Mouse (Mus musculus) CH12.LX (cell line): ENCODE measurements at regions not wholly inside any gene's neighbourhood (a gene's known extent, or its start where the extent isn't known, plus 50 kb on each side); places are given as distances from the start of the nearest gene placed in this dataset.
A peak's percentile ranks its signal among the peaks of the same experiment; 100 is the strongest.

ENCODE experiments used
- DNase-seq: peaks from one replicate; pipeline ENCODE4 v3.0.0-alpha.2; 2013; ENCODE audit errors: extremely low read depth
- H3K27ac ChIP-seq: 2 replicates; pipeline ENCODE4 v1.5.1; 2012; ENCODE audit warnings: low read depth, mild to moderate bottlenecking, control low read depth, moderate library complexity; ENCODE audit not compliant: insufficient read depth
- H3K27me3 ChIP-seq: replicated peaks from 2 replicates; pipeline ENCODE3; 2012; ENCODE audit warnings: inconsistent platforms
- H3K36me3 ChIP-seq, 2 experiments: replicated peaks in 1 of 2; 2 replicates each; pipeline versions ENCODE3 to v1.6.1; 2012; ENCODE audit warnings: inconsistent platforms in 1 of 2, low read length in 1 of 2, mild to moderate bottlenecking in 1 of 2, mixed read lengths in 1 of 2, moderate library complexity in 1 of 2; ENCODE audit not compliant: control insufficient read depth in 1 of 2, insufficient read depth in 1 of 2
- H3K4me1 ChIP-seq, 2 experiments: 2 replicates each; pipeline ENCODE4 v1.6.1; 2012; ENCODE audit warnings: inconsistent platforms in 1 of 2, moderate library complexity in 1 of 2; ENCODE audit not compliant: insufficient read depth in 2 of 2, control insufficient read depth in 1 of 2
- H3K4me2 ChIP-seq: 2 replicates; pipeline ENCODE4 v1.6.1; 2012; ENCODE audit warnings: low read depth, mild to moderate bottlenecking, control low read depth; ENCODE audit not compliant: poor library complexity, insufficient read depth, severe bottlenecking
- H3K4me3 ChIP-seq, 3 experiments: fragments of 150-350 bp in 1 of 3; sonication (generic) in 1 of 3; replicated peaks in 1 of 3; 2 replicates each; pipeline versions ENCODE3 to v1.5.1; 2011 to 2012; ENCODE audit warnings: low read depth in 2 of 3, low read length in 2 of 3, mild to moderate bottlenecking in 2 of 3, moderate library complexity in 2 of 3, control low read depth in 1 of 3, improper control_type of control experiment in 1 of 3, inconsistent platforms in 1 of 3, mixed read lengths in 1 of 3; ENCODE audit not compliant: poor library complexity in 1 of 3
- H3K79me2 ChIP-seq: replicated peaks from 2 replicates; pipeline ENCODE4 v1.6.1; 2012; ENCODE audit warnings: mild to moderate bottlenecking, moderate library complexity; ENCODE audit not compliant: control insufficient read depth, poor library complexity, insufficient read depth, severe bottlenecking; ENCODE audit errors: extremely low read depth
- H3K9ac ChIP-seq: 2 replicates; pipeline ENCODE4 v1.6.1; 2012; ENCODE audit warnings: low read depth, mild to moderate bottlenecking, control low read depth, moderate library complexity; ENCODE audit not compliant: insufficient read depth
- H3K9me3 ChIP-seq: replicated peaks from 2 replicates; pipeline ENCODE3; 2012; ENCODE audit warnings: low read length, inconsistent platforms, mixed read lengths
- BHLHE40 ChIP-seq: IDR thresholded peaks from 2 replicates; pipeline ENCODE4 v1.6.1; 2011; ENCODE audit warnings: mild to moderate bottlenecking, low read depth, low read length, improper control_type of control experiment
- CTCF ChIP-seq, 2 experiments: IDR thresholded peaks in 1 of 2; conservative IDR thresholded peaks in 1 of 2; 2 replicates each; pipeline ENCODE4 v1.5.1; 2011 to 2012; ENCODE audit warnings: low read depth in 2 of 2, low read length in 2 of 2, improper control_type of control experiment in 1 of 2, inconsistent platforms in 1 of 2, mild to moderate bottlenecking in 1 of 2, moderate library complexity in 1 of 2
- ELF1 ChIP-seq: IDR thresholded peaks from 2 replicates; pipeline ENCODE4 v1.6.1; 2014; ENCODE audit warnings: low read depth, mild to moderate bottlenecking, inconsistent platforms, low read length, improper control_type of control experiment
- EP300 ChIP-seq: IDR thresholded peaks from 2 replicates; pipeline ENCODE4 v1.6.1; 2011; ENCODE audit warnings: low read length, improper control_type of control experiment
- ETS1 ChIP-seq: conservative IDR thresholded peaks from 2 replicates; pipeline ENCODE4 v1.6.1; 2012; ENCODE audit warnings: low read depth, mild to moderate bottlenecking, inconsistent platforms, low read length, improper control_type of control experiment, moderate library complexity
- GABPA ChIP-seq: IDR thresholded peaks from 2 replicates; pipeline ENCODE4 v1.6.1; 2012; ENCODE audit warnings: low read depth, low read length, improper control_type of control experiment, inconsistent platforms; ENCODE audit not compliant: insufficient replicate concordance
- IRF4 ChIP-seq: IDR thresholded peaks from 2 replicates; pipeline ENCODE4 v1.6.1; 2014; ENCODE audit warnings: low read depth, mild to moderate bottlenecking, inconsistent platforms, low read length, improper control_type of control experiment
- JUN ChIP-seq: IDR thresholded peaks from 2 replicates; pipeline ENCODE4 v1.6.1; 2011; ENCODE audit warnings: low read depth, mild to moderate bottlenecking, low read length, improper control_type of control experiment, moderate library complexity; ENCODE audit not compliant: insufficient read depth
- JUND ChIP-seq: conservative IDR thresholded peaks from 2 replicates; pipeline ENCODE4 v1.6.1; 2011; ENCODE audit warnings: low read depth, low read length, improper control_type of control experiment
- MAFK ChIP-seq: IDR thresholded peaks from 2 replicates; pipeline ENCODE4 v1.6.1; 2011; ENCODE audit warnings: low read length, improper control_type of control experiment; ENCODE audit not compliant: insufficient replicate concordance
- MAX ChIP-seq: IDR thresholded peaks from 2 replicates; pipeline ENCODE4 v1.6.1; 2011; ENCODE audit warnings: low read length, improper control_type of control experiment
- MAZ ChIP-seq: IDR thresholded peaks from 2 replicates; pipeline ENCODE4 v1.6.1; 2012; ENCODE audit warnings: low read depth, mild to moderate bottlenecking, inconsistent platforms, low read length, improper control_type of control experiment, moderate library complexity
- MEF2A ChIP-seq: IDR thresholded peaks from 2 replicates; pipeline ENCODE4 v1.6.1; 2014; ENCODE audit warnings: low read depth, mild to moderate bottlenecking, inconsistent platforms, low read length, improper control_type of control experiment, borderline replicate concordance
- MXI1 ChIP-seq: IDR thresholded peaks from 2 replicates; pipeline ENCODE4 v1.6.1; 2011; ENCODE audit warnings: mild to moderate bottlenecking, low read depth, low read length, improper control_type of control experiment
- PAX5 ChIP-seq: IDR thresholded peaks from 2 replicates; pipeline ENCODE4 v1.6.1; 2012; ENCODE audit warnings: low read length, inconsistent platforms, mixed read lengths
- POLR2AphosphoS2 ChIP-seq: IDR thresholded peaks from 2 replicates; pipeline ENCODE4 v1.6.1; 2011; ENCODE audit warnings: low read depth, low read length, improper control_type of control experiment
- RAD21 ChIP-seq: IDR thresholded peaks from 2 replicates; pipeline ENCODE4 v1.6.1; 2011; ENCODE audit warnings: low read depth, mild to moderate bottlenecking, low read length, improper control_type of control experiment, moderate library complexity
- RCOR1 ChIP-seq: conservative IDR thresholded peaks from 2 replicates; pipeline ENCODE4 v1.6.1; 2012; ENCODE audit warnings: low read depth, mild to moderate bottlenecking, inconsistent platforms, low read length, improper control_type of control experiment
- SIN3A ChIP-seq: IDR thresholded peaks from 2 replicates; pipeline ENCODE4 v1.6.1; 2012; ENCODE audit warnings: low read length, improper control_type of control experiment, inconsistent platforms
- SMC3 ChIP-seq: IDR thresholded peaks from 2 replicates; pipeline ENCODE4 v1.6.1; 2011; ENCODE audit warnings: low read depth, low read length, improper control_type of control experiment
- TCF12 ChIP-seq: IDR thresholded peaks from 2 replicates; pipeline ENCODE4 v1.6.1; 2014; ENCODE audit warnings: low read depth, mild to moderate bottlenecking, inconsistent platforms, low read length, improper control_type of control experiment
- USF1 ChIP-seq: IDR thresholded peaks from 2 replicates; pipeline ENCODE4 v1.6.1; 2014; ENCODE audit warnings: low read depth, mild to moderate bottlenecking, inconsistent platforms, low read length, improper control_type of control experiment
- USF2 ChIP-seq: conservative IDR thresholded peaks from 2 replicates; pipeline ENCODE4 v1.6.1; 2011; ENCODE audit warnings: low read depth, low read length, improper control_type of control experiment
- ZC3H11A ChIP-seq: IDR thresholded peaks from 2 replicates; pipeline ENCODE4 v1.6.1; 2012; ENCODE audit warnings: low read depth, mild to moderate bottlenecking, inconsistent platforms, low read length, improper control_type of control experiment
- ZKSCAN1 ChIP-seq: IDR thresholded peaks from 2 replicates; pipeline ENCODE4 v1.6.1; 2012; ENCODE audit warnings: low read depth, inconsistent platforms, low read length, improper control_type of control experiment, borderline replicate concordance
- ZNF384 ChIP-seq: IDR thresholded peaks from 2 replicates; pipeline ENCODE4 v1.6.1; 2012; ENCODE audit warnings: low read depth, low read length, improper control_type of control experiment, inconsistent platforms
- dilution Hi-C: fragments of 300-500 bp; cut with MboI; formaldehyde crosslinking; loops from 2 replicates; pipeline ENCODE4 v1.14.3; 2020; ENCODE audit warnings: low sequenced_read_pairs; ENCODE audit not compliant: extremely low pct_unique_long_range_greater_than_20kb, extremely low pct_ligation_motif_present
- in situ Hi-C: fragments of 300-500 bp; cut with MboI; formaldehyde crosslinking; loops from 3 replicates; pipeline ENCODE4 v1.14.3; 2019; ENCODE audit warnings: low sequenced_read_pairs, low pct_ligation_motif_present, low pct_unique_long_range_greater_than_20kb, mixed read lengths

GRCm38 (mm10) chr3:11094804-11095203, 759.3 kb upstream of the Gm38303 start:
- no peaks in the 10 kb centered on the region for H3K36me3 ChIP-seq
- 0 out of 2 replicates have a peak, but pooled peaks have one; percentile 19 for TF ChIP-seq ELF1
- peak; percentile 88 for TF ChIP-seq EP300
- TF ChIP-seq JUN, result peak; percentile 40; the same call in 1 of the 2 replicates
- TF ChIP-seq SIN3A, result no peak
- peak; percentile 38; the same call in 1 of the 2 replicates for TF ChIP-seq MEF2A
- peak; percentile 70 for TF ChIP-seq IRF4
- H3K4me3 ChIP-seq, result no peak overlapping the region
- in situ Hi-C loops, result no loop called here
- no peaks in the 10 kb centered on the region for H3K79me2 ChIP-seq
- H3K9me3 ChIP-seq, result peaks cover 22% of the 10 kb centered on the region
- DNase-seq, result no peak
- dilution Hi-C loops, result no loop called here
- no peak overlapping the region for H3K27ac ChIP-seq
- H3K4me1 ChIP-seq, result no peaks in the 10 kb centered on the region
- no peak overlapping the region for H3K4me2 ChIP-seq
- H3K27me3 ChIP-seq, result no peaks in the 10 kb centered on the region
- no peak overlapping the region for H3K9ac ChIP-seq

GRCm38 (mm10) chr3:11094138-11094537, 758.7 kb upstream of the Gm38303 start:
- Histone ChIP-seq H3K27ac (no peak overlapping the region), H3K4me2 (no peak overlapping the region), H3K9ac (no peak overlapping the region), H3K36me3 (no peaks in the 10 kb centered on the region), H3K4me3 (no peak overlapping the region), H3K9me3 (peaks cover 23% of the 10 kb centered on the region), H3K27me3 (no peaks in the 10 kb centered on the region), H3K79me2 (no peaks in the 10 kb centered on the region), H3K4me1 (no peaks in the 10 kb centered on the region)
- no peak for DNase-seq
- in situ Hi-C loops, result no loop called here
- no peak for TF ChIP-seq ZC3H11A
- TF ChIP-seq USF2, result no peak
- no peak for TF ChIP-seq TCF12
- no peak for TF ChIP-seq MAFK
- TF ChIP-seq ETS1, result no peak
- no peak for TF ChIP-seq SIN3A
- TF ChIP-seq ZKSCAN1, result no peak
- no peak for TF ChIP-seq BHLHE40
- TF ChIP-seq CTCF (conservative IDR thresholded peaks at IDR 0.05 in 1 of 2, IDR thresholded peaks at IDR 0.05 in 1 of 2; ENCODE audit: low read depth in 2 of 2, low read length in 2 of 2), result peak in 1 of 2 experiments; percentile 56; a peak in 2 of 4 replicates
- TF ChIP-seq ZNF384, result no peak
- TF ChIP-seq SMC3, result peak; percentile 53
- TF ChIP-seq IRF4, result no peak
- no peak for TF ChIP-seq ELF1
- peak; percentile 66 for TF ChIP-seq RAD21
- TF ChIP-seq GABPA, result no peak
- TF ChIP-seq PAX5, result no peak
- no peak for TF ChIP-seq JUN
- no peak for TF ChIP-seq POLR2AphosphoS2
- no peak for TF ChIP-seq MXI1
- TF ChIP-seq RCOR1, result no peak
- no peak for TF ChIP-seq EP300
- TF ChIP-seq MEF2A, result no peak
- no peak for TF ChIP-seq MAX
- TF ChIP-seq USF1, result no peak
- TF ChIP-seq JUND, result no peak
- TF ChIP-seq MAZ, result no peak
- dilution Hi-C loops, result no loop called here
